Mouse (Mus musculus) small intestine, adult 2 months (tissue): ENCODE results near the gene Atg4c.

Experiments used
- CTCF ChIP-seq: fragments of 200-500 bp; IDR thresholded peaks from 2 replicates; pipeline ENCODE4 v1.5.1; 2012; ENCODE audit warnings: low read depth, mild to moderate bottlenecking, control low read depth, inconsistent platforms, low read length, moderate library complexity, mixed read lengths; ENCODE audit not compliant: insufficient replicate concordance, insufficient read length; ENCODE audit errors: extremely low read depth
- POLR2A ChIP-seq: fragments of 200-500 bp; IDR thresholded peaks from 2 replicates; pipeline ENCODE4 v1.6.1; 2012; ENCODE audit warnings: low read depth, mild to moderate bottlenecking, control low read depth, inconsistent platforms, low read length, moderate library complexity

- no peak for TF ChIP-seq CTCF
- TF ChIP-seq POLR2A: no peak
These were observed 56.1 kb downstream of the Atg4c start for GRCm38 (mm10) chr4:99249826-99250225.
